Mouse (Mus musculus): ENCODE results near the gene Fbxo3.

Gene Fbxo3

GRCm38 (mm10) chr2:104029074-104029473, 1.6 kb downstream of the Fbxo3 start:
- ChIA-PET CTCF (no interaction called here), POLR2A (interaction anchor here in 2 of 4 experiments (1.1 to 2.0 kb wide), 2 partner anchors 14 to 15 kb away, joined by 3 to 5 read pairs; no protein-coding TSS in a partner anchor)

GRCm38 (mm10) chr2:104030381-104030780, 2.9 kb downstream of the Fbxo3 start:
- ChIA-PET POLR2A (interaction anchor here in 3 of 4 experiments (0.6 to 2.0 kb wide), 5 partner anchors 13 to 594 kb away, joined by 3 to 7 read pairs (median 4); no protein-coding TSS in a partner anchor), CTCF (no interaction called here)

GRCm38 (mm10) chr2:104032056-104032455, 4.5 kb downstream of the Fbxo3 start:
- ChIA-PET CTCF (interaction anchor here in 1 of 4 experiments (0.6 kb wide), 1 partner anchor 181 kb away, joined by 3 read pairs; no protein-coding TSS in a partner anchor), POLR2A (interaction anchor here in 2 of 4 experiments (0.7 to 1.8 kb wide), 11 partner anchors 9 to 192 kb away, joined by 3 to 8 read pairs (median 4); partner anchors contain the start of genes A930018P22Rik (in 2 of the 2), Cd59a (in 1 of the 2) and Cd59b (in 1 of the 2))

GRCm38 (mm10) chr2:104034832-104035472, 7.4 kb downstream of the Fbxo3 start:
- ChIA-PET POLR2A (interaction anchor here in 3 of 4 experiments (0.5 to 2.4 kb wide), 8 partner anchors 10 to 238 kb away, joined by 3 to 14 read pairs (median 3); partner anchors contain the start of genes A930018P22Rik (in 2 of the 3) and Cd59b (in 1 of the 3)), CTCF (interaction anchor here (0.5 to 2.8 kb wide), 23 partner anchors 8 to 839 kb away, joined by 3 to 31 read pairs (median 4); partner anchors contain the start of genes A930018P22Rik (in 2 of the 4) and Abtb2 (in 1 of the 4))

- CTCF ChIA-PET = interaction anchor here (0.8 to 2.8 kb wide), 6 partner anchors 8 to 95 kb away, joined by 3 to 31 read pairs (median 7); no protein-coding TSS in a partner anchor
Measured at GRCm38 (mm10) chr2:104035595-104035994, 8.1 kb downstream of the Fbxo3 start.

GRCm38 (mm10) chr2:104036316-104036715, 8.8 kb downstream of the Fbxo3 start:
- POLR2A ChIA-PET = interaction anchor here in 2 of 4 experiments (0.5 to 2.4 kb wide), 3 partner anchors 40 to 458 kb away, joined by 3 to 14 read pairs (median 3); partner anchors contain the start of gene A930018P22Rik (in 1 of the 2)
- CTCF ChIA-PET = interaction anchor here in 2 of 4 experiments (0.7 to 2.8 kb wide), 3 partner anchors 28 to 94 kb away, joined by 5 to 31 read pairs (median 6); no protein-coding TSS in a partner anchor

More at GRCm38 (mm10) chr2:104035595-104035994, 8.1 kb downstream of the Fbxo3 start:
- POLR2A ChIA-PET = interaction anchor here in 3 of 4 experiments (1.1 to 2.4 kb wide), 4 partner anchors 34 to 96 kb away, joined by 3 to 14 read pairs (median 3); partner anchors contain the start of genes A930018P22Rik (in 1 of the 3) and Cd59b (in 1 of the 3)

- ChIA-PET CTCF (interaction anchor here in 2 of 4 experiments (0.6 to 1.1 kb wide), 2 partner anchors 15 to 226 kb away, joined by 3 read pairs; no protein-coding TSS in a partner anchor), POLR2A (no interaction called here)
Measured at GRCm38 (mm10) chr2:104038236-104038635, 10.7 kb downstream of the Fbxo3 start.

GRCm38 (mm10) chr2:104041632-104042031, 14.1 kb downstream of the Fbxo3 start:
- ChIA-PET CTCF (no interaction called here), POLR2A (interaction anchor here in 2 of 4 experiments (0.6 to 2.3 kb wide), 4 partner anchors 10 to 434 kb away, joined by 3 to 5 read pairs (median 4); partner anchors contain the start of gene A930018P22Rik (in 1 of the 2))

GRCm38 (mm10) chr2:104042766-104043165, 15.2 kb downstream of the Fbxo3 start:
- POLR2A ChIA-PET = interaction anchor here in 1 of 4 experiments (0.6 to 1.3 kb wide), 3 partner anchors 13 to 397 kb away, joined by 3 to 5 read pairs (median 4); no protein-coding TSS in a partner anchor
- CTCF ChIA-PET = interaction anchor here in 3 of 4 experiments (0.6 to 2.5 kb wide), 3 partner anchors 8 to 63 kb away, joined by 3 to 10 read pairs (median 3); no protein-coding TSS in a partner anchor

- ChIA-PET CTCF (interaction anchor here (0.6 to 2.5 kb wide), 5 partner anchors 9 to 1174 kb away, joined by 3 to 10 read pairs (median 6); no protein-coding TSS in a partner anchor), POLR2A (interaction anchor here in 2 of 4 experiments (0.7 to 1.3 kb wide), 4 partner anchors 13 to 260 kb away, joined by 3 to 5 read pairs (median 3); no protein-coding TSS in a partner anchor)
Measured at GRCm38 (mm10) chr2:104043624-104044478, 16.3 kb downstream of the Fbxo3 start.

- POLR2A ChIA-PET = interaction anchor here in 2 of 4 experiments (0.9 to 1.1 kb wide), 3 partner anchors 13 to 17 kb away, joined by 3 read pairs; no protein-coding TSS in a partner anchor
- CTCF ChIA-PET = interaction anchor here in 3 of 4 experiments (0.6 to 2.5 kb wide), 5 partner anchors 10 to 1173 kb away, joined by 3 to 10 read pairs (median 6); no protein-coding TSS in a partner anchor
Measured at GRCm38 (mm10) chr2:104044479-104045080, 17.1 kb downstream of the Fbxo3 start.

- POLR2A ChIA-PET = no interaction called here
- CTCF ChIA-PET = no interaction called here
Measured at GRCm38 (mm10) chr2:104058381-104058780, 30.9 kb downstream of the Fbxo3 start.

- POLR2A ChIA-PET = no interaction called here
- CTCF ChIA-PET = no interaction called here
Measured at GRCm38 (mm10) chr2:104058954-104059353, 31.4 kb downstream of the Fbxo3 start.

- CTCF ChIA-PET = no interaction called here
Measured at GRCm38 (mm10) chr2:104059786-104060185, 32.3 kb downstream of the Fbxo3 start.

GRCm38 (mm10) chr2:104060996-104061395, 33.5 kb downstream of the Fbxo3 start:
- CTCF ChIA-PET = no interaction called here

More at GRCm38 (mm10) chr2:104059786-104060185, 32.3 kb downstream of the Fbxo3 start:
- POLR2A ChIA-PET = no interaction called here

GRCm38 (mm10) chr2:104062665-104063064, 35.1 kb downstream of the Fbxo3 start:
- CTCF ChIA-PET = interaction anchor here in 1 of 4 experiments (0.6 kb wide), 1 partner anchor 706 kb away, joined by 3 read pairs; no protein-coding TSS in a partner anchor
- POLR2A ChIA-PET = interaction anchor here in 2 of 4 experiments (0.6 to 1.8 kb wide), 2 partner anchors 37 to 60 kb away, joined by 3 to 6 read pairs; partner anchors contain the start of gene A930018P22Rik (in 1 of the 2)

More at GRCm38 (mm10) chr2:104060996-104061395, 33.5 kb downstream of the Fbxo3 start:
- POLR2A ChIA-PET = no interaction called here

GRCm38 (mm10) chr2:104064152-104064551, 36.6 kb downstream of the Fbxo3 start:
- POLR2A ChIA-PET = interaction anchor here in 1 of 4 experiments (1.0 kb wide), 1 partner anchor 15 kb away, joined by 3 read pairs; no protein-coding TSS in a partner anchor
- CTCF ChIA-PET = interaction anchor here in 1 of 4 experiments (2.2 kb wide), 1 partner anchor 29 kb away, joined by 5 read pairs; no protein-coding TSS in a partner anchor
